Mouse (Mus musculus): ENCODE measurements around the gene Pcnx2.

GRCm38 (mm10) chr8:125887549-125887948 is 10.6 kb downstream of the Pcnx2 start:
- TF ChIP-seq CTCF (IDR thresholded peaks at IDR 0.05; ENCODE audit: extremely low read depth, insufficient read depth, low read length) (no peak), POLR2A (IDR thresholded peaks at IDR 0.05; ENCODE audit: extremely low read depth, insufficient read depth, low read length) (no peak)
